Mouse (Mus musculus) bone marrow, adult 2 months (tissue): ENCODE measurements around the gene Rnaseh2c. TPM values are rescaled to one million over a fixed set of nuclear protein-coding genes. Genes with fewer than 3 reads are reported as not detected.

Source experiments
- H3K27ac ChIP-seq: fragments of 200-500 bp; 2 replicates; pipeline ENCODE4 v1.5.1; 2012; ENCODE audit warnings: low read depth, mild to moderate bottlenecking, control low read depth, inconsistent platforms, low read length; ENCODE audit not compliant: control insufficient read depth, poor library complexity, insufficient read depth
- H3K4me1 ChIP-seq: fragments of 200-500 bp; 2 replicates; pipeline ENCODE4 v1.6.1; 2011; ENCODE audit warnings: low read length; ENCODE audit not compliant: control insufficient read depth, insufficient read depth
- H3K4me3 ChIP-seq: fragments of 200-500 bp; replicated peaks from 2 replicates; pipeline ENCODE3; 2011; ENCODE audit warnings: mild to moderate bottlenecking, low read depth, low read length, control low read depth; ENCODE audit not compliant: control insufficient read depth
- CTCF ChIP-seq: fragments of 200-500 bp; IDR thresholded peaks from 2 replicates; pipeline ENCODE4 v1.5.1; 2011; ENCODE audit warnings: low read length, control low read depth; ENCODE audit not compliant: control insufficient read depth, insufficient read depth
- POLR2A ChIP-seq: fragments of 200-500 bp; IDR thresholded peaks from 2 replicates; pipeline ENCODE4 v1.6.1; 2011; ENCODE audit warnings: low read depth, mild to moderate bottlenecking, control low read depth, low read length, borderline replicate concordance; ENCODE audit not compliant: control insufficient read depth
- WGBS: fragments of 180-500 bp; shearing (Covaris S2); methylation state at CpG from one replicate; pipeline ENCODE4 v1.1.7; 2018; 5-methylcytosine and 5-hydroxymethylcytosine counted together
- polyA plus RNA-seq: library from polyadenylated mRNA; stranded (reverse); fragments of >200 nt; gene quantifications from 2 replicates; pipeline ENCODE4 v1.2.4, GENCODE M21; 2011; ENCODE audit warnings: low replicate concordance; ENCODE audit not compliant: missing spikeins, insufficient read depth, insufficient read length

Gene Rnaseh2c
- polyA plus RNA-seq, 1 experiment = 132 TPM

- WGBS = 88% methylated on average over 1 of the region's 1 CpGs
- TF ChIP-seq CTCF = no peak
- TF ChIP-seq POLR2A = no peak
- Histone ChIP-seq H3K4me3 (no peak overlapping the region), H3K27ac (no peak overlapping the region), H3K4me1 (peaks cover 2% of the 10 kb centered on the region; the same call in 1 of the 2 replicates)
Measured at GRCm38 (mm10) chr19:5611973-5612372, 10.3 kb downstream of the Rnaseh2c start.

GRCm38 (mm10) chr19:5612762-5613411 lies 11.2 kb downstream of the Rnaseh2c start:
- H3K4me1 ChIP-seq = peaks cover 2% of the 10 kb centered on the region; the same call in 1 of the 2 replicates
- H3K4me3 ChIP-seq = no peak overlapping the region
- H3K27ac ChIP-seq = no peak overlapping the region
- 29% methylated on average over 3 of the region's 3 CpGs for WGBS
- TF ChIP-seq CTCF = no peak
- TF ChIP-seq POLR2A = no peak

- no peak for TF ChIP-seq POLR2A
- no peak for TF ChIP-seq CTCF
- Histone ChIP-seq H3K4me3 (no peak overlapping the region), H3K27ac (no peak overlapping the region), H3K4me1 (peaks cover 2% of the 10 kb centered on the region; the same call in 1 of the 2 replicates)
- WGBS = 91% methylated on average over 2 of the region's 2 CpGs
Measured at GRCm38 (mm10) chr19:5614953-5615352, 13.3 kb downstream of the Rnaseh2c start.

GRCm38 (mm10) chr19:5620007-5620406 lies 18.3 kb downstream of the Rnaseh2c start:
- Histone ChIP-seq H3K4me1 (peaks cover 2% of the 10 kb centered on the region; the same call in 1 of the 2 replicates), H3K4me3 (no peak overlapping the region), H3K27ac (no peak overlapping the region)
- TF ChIP-seq POLR2A (no peak), CTCF (no peak)
- WGBS = 53% methylated on average over 4 of the region's 4 CpGs

- no peak overlapping the region for H3K4me3 ChIP-seq
- peaks cover 3% of the 10 kb centered on the region; the same call in 1 of the 2 replicates for H3K4me1 ChIP-seq
- WGBS = 26% methylated on average over 5 of the region's 5 CpGs
- TF ChIP-seq POLR2A (no peak), CTCF (no peak)
- H3K27ac ChIP-seq = no peak overlapping the region
Measured at GRCm38 (mm10) chr19:5621884-5622283, 20.2 kb downstream of the Rnaseh2c start.

- no peak overlapping the region for H3K4me3 ChIP-seq
- H3K4me1 ChIP-seq = peaks cover 3% of the 10 kb centered on the region; the same call in 1 of the 2 replicates
- TF ChIP-seq POLR2A (no peak), CTCF (no peak)
- H3K27ac ChIP-seq = no peak overlapping the region
- 49% methylated on average over 8 of the region's 8 CpGs for WGBS
Measured at GRCm38 (mm10) chr19:5625311-5625710, 23.6 kb downstream of the Rnaseh2c start.

GRCm38 (mm10) chr19:5629907-5630306 lies 28.2 kb downstream of the Rnaseh2c start:
- peaks cover 1% of the 10 kb centered on the region; the same call in 1 of the 2 replicates for H3K4me1 ChIP-seq
- no peak overlapping the region for H3K27ac ChIP-seq
- H3K4me3 ChIP-seq = no peak overlapping the region
- TF ChIP-seq CTCF (no peak), POLR2A (no peak)

- Histone ChIP-seq H3K27ac (no peak overlapping the region), H3K4me1 (no peaks in the 10 kb centered on the region), H3K4me3 (no peak overlapping the region)
- WGBS = 67% methylated on average over 9 of the region's 9 CpGs
- TF ChIP-seq CTCF (no peak), POLR2A (no peak)
Measured at GRCm38 (mm10) chr19:5632120-5632519, 30.4 kb downstream of the Rnaseh2c start.
